Mouse (Mus musculus) thymus, postnatal 25 days (tissue): ENCODE data around the gene Rspo1.

Source experiments
- DNase-seq: peaks from one replicate; pipeline ENCODE4 v3.0.0; 2022

The Rspo1 gene

GRCm38 (mm10) chr4:125044454-125044853 is 58.2 kb downstream of the Rspo1 start:
- DNase-seq: no peak

DNA sequence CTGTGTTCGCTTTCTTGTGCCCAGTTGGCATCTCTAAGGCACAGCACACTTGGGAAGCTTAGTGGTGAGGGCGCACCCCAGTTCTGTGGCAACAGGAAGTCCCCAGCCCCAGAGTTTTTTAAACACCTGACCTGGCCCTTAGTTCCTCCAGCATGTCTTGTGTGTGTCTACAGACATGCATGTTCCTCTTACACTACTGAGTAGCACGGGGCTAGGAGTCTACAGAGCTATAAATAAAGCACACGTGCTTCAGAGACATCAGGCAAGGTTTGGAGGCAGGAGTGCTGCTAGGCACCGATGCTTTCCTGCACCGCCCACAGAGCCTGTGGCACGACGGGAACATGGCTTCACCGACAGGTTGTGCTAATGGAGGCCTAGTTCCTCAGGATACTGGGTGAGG is 69.2 kb downstream of the Rspo1 start:
- no peak for DNase-seq

DNA sequence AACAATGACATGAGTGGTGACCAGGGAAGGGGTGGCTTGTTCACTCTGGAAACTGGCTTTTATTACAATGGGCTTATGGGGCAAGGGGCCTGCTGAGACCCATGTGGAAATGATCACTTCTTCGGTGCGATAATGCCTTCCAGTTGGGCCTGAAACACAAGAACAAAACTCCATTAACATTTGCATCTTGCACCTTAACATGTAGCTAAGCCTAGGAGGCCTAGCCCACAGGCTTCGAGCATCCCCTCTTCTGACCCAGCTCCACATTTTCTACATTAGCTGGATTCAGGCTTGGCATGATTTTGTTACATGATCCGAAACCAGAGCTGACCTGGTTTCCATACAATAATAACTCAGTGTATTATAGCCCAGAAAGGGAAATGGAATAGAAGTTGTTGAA is 70.2 kb downstream of the Rspo1 start:
- no peak for DNase-seq

- no peak for DNase-seq
These were observed 71.0 kb downstream of the Rspo1 start for GRCm38 (mm10) chr4:125057273-125057672.

DNA sequence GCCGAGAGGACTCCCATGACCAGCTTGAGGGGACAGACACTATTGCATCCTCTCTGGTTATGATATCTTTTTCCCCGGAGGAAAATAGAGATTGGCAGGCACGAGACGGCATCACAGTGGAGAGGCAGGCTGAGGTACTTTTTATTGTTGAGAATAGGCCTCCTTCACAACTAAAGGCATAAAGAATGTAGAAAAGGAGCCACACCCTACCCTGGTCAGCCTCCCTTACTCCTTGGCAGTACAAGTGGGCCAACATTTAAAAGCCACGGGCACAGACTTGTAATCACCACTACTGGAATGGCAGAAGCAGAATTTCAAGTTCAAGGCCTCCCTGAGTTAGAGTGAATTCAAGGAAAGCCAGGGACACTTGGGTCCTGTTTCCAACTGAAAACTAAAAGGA is 71.8 kb downstream of the Rspo1 start:
- no peak for DNase-seq
